Mouse (Mus musculus): ENCODE results near the gene Scgb2b18. TPM values are rescaled to one million over a fixed set of nuclear protein-coding genes. Genes with fewer than 3 reads are reported as not detected.

Scgb2b18 gene
- not detected in 2 replicates for polyA plus RNA-seq (2012; rRNA removed; ENCODE audit: low replicate concordance)

DNA sequence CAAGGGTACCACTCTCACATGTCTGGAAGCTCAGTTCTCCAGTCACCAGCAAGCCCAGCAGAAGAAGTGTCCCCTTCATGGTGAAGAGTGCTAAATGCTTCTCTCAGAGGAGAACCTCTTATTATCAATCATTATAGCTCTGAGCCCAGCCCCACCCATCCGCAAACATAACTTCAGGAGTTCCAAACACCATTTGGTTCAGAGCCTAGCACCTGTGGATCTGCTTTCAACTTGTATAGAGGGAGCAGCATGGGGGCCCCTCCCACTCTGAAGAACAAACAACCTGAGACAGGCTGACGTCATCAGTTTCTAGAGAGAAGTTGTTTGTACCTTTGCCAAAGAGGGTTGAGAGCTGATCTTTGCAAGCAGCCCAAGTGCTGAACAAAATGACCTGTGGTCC is at the start of gene Scgb2b18:
TSS of gene Scgb2b18 (minus strand) at position 101 of the 400 bp plus-strand sequence.

GRCm38 (mm10) chr7:33185268-33185667 is 11.6 kb upstream of the Scgb2b18 start, which contains the start of gene Scgb1b18:
TSS of gene Scgb1b18 (plus strand) at chr7:33185568.

Other genes with a start within 250 kb of the Scgb2b18 start
- gene Scgb2b17, start 117.3 kb downstream of the Scgb2b18 start, polyA plus RNA-seq (2012; rRNA removed; ENCODE audit: low replicate concordance), result not detected in 2 replicates
- not detected in 2 replicates for gene Scgb1b17, start 110.4 kb downstream of the Scgb2b18 start, polyA plus RNA-seq (2012; rRNA removed; ENCODE audit: low replicate concordance)
- gene Scgb1b18, start 11.7 kb upstream of the Scgb2b18 start, polyA plus RNA-seq (2012; rRNA removed; ENCODE audit: low replicate concordance), result not detected in 2 replicates
- gene Scgb2b19, start 106.5 kb upstream of the Scgb2b18 start, polyA plus RNA-seq (2012; rRNA removed; ENCODE audit: low replicate concordance), result not detected in 2 replicates
- gene Scgb1b19, start 113.4 kb upstream of the Scgb2b18 start, polyA plus RNA-seq (2012; rRNA removed; ENCODE audit: low replicate concordance), result not detected in 2 replicates
- gene Scgb2b20, start 192.5 kb upstream of the Scgb2b18 start, polyA plus RNA-seq (2012; rRNA removed; ENCODE audit: low replicate concordance), result not detected in 2 replicates
- gene Scgb1b20, start 199.4 kb upstream of the Scgb2b18 start, polyA plus RNA-seq (2012; rRNA removed; ENCODE audit: low replicate concordance), result not detected in 2 replicates

Data from mammary gland, adult 2 months (tissue).